Mouse (Mus musculus): ENCODE data around the gene Mfng.

DNA sequence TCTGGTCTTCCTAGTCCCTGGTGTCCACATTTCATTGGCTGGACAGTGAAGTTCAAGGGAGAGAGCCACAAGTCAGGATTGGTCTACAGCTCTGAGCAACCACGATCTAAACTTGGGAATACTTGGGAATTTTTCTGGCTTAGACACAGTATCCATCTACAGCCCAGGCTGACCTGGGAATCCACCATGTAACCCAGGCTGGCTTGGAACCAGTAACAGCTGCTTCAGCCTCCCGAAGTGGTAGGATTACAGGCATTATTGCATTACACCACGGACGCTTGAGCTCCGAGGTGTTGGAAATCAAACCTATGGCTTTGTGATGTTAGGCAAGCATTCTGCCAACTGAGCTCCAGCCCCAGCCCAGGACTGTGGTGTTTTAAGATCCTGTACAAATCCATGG is 9.6 kb downstream of the Mfng start:
- no peak for TF ChIP-seq GATA1 (IDR thresholded peaks at IDR 0.05; ENCODE audit: borderline replicate concordance, low read length)
- no peak for TF ChIP-seq FLI1 (IDR thresholded peaks at IDR 0.05; ENCODE audit: low read length)

Data from megakaryocyte, embryonic 14.5 days (primary cell).